Mouse (Mus musculus) kidney, adult 11 months (tissue): Measurements from ENCODE around the gene Cers1.

Experiments used
- DNase-seq: peaks from one replicate; pipeline ENCODE4 v3.0.0; 2022

Gene Cers1

GRCm38 (mm10) chr8:70316511-70317504 is 1.2 kb downstream of the Cers1 start:
- no peak for DNase-seq

GRCm38 (mm10) chr8:70317872-70318271 is 2.3 kb downstream of the Cers1 start:
- no peak for DNase-seq

- no peak for DNase-seq
Measured at GRCm38 (mm10) chr8:70323716-70324115, 8.1 kb downstream of the Cers1 start.

GRCm38 (mm10) chr8:70327512-70327911 is 11.9 kb downstream of the Cers1 start:
- DNase-seq: no peak

- DNase-seq: no peak
Measured at GRCm38 (mm10) chr8:70329124-70329834, 13.7 kb downstream of the Cers1 start, which contains the start of gene Gdf1. TSS of gene Gdf1 (plus strand) at chr8:70329817.

- DNase-seq: no peak
Measured at GRCm38 (mm10) chr8:70329835-70330740, 14.5 kb downstream of the Cers1 start.

GRCm38 (mm10) chr8:70330741-70331364 is 15.3 kb downstream of the Cers1 start:
- no peak for DNase-seq

- no peak for DNase-seq
Measured at GRCm38 (mm10) chr8:70331526-70331925, 16.0 kb downstream of the Cers1 start.

GRCm38 (mm10) chr8:70332070-70332877 is 16.7 kb downstream of the Cers1 start:
- no peak for DNase-seq

- DNase-seq: no peak
Measured at GRCm38 (mm10) chr8:70332878-70333202, 17.3 kb downstream of the Cers1 start.

- no peak for DNase-seq
Measured at GRCm38 (mm10) chr8:70338931-70339330, 23.4 kb downstream of the Cers1 start.

GRCm38 (mm10) chr8:70340659-70341058 is 25.1 kb downstream of the Cers1 start:
- no peak for DNase-seq

GRCm38 (mm10) chr8:70342007-70342406 is 26.4 kb downstream of the Cers1 start:
- no peak for DNase-seq

- no peak for DNase-seq
Measured at GRCm38 (mm10) chr8:70343076-70343475, 27.5 kb downstream of the Cers1 start.

- no peak for DNase-seq
Measured at GRCm38 (mm10) chr8:70343696-70344095, 28.1 kb downstream of the Cers1 start.

GRCm38 (mm10) chr8:70344279-70344678 is 28.7 kb downstream of the Cers1 start:
- DNase-seq: no peak

- no peak for DNase-seq
Measured at GRCm38 (mm10) chr8:70347443-70347842, 31.9 kb downstream of the Cers1 start.

- peak; percentile 75 for DNase-seq
Measured at GRCm38 (mm10) chr8:70347860-70348420, 32.4 kb downstream of the Cers1 start.

GRCm38 (mm10) chr8:70351035-70351999 is 35.7 kb downstream of the Cers1 start:
- no peak for DNase-seq

- DNase-seq: no peak
Measured at GRCm38 (mm10) chr8:70352000-70352384, 36.4 kb downstream of the Cers1 start.
